Mouse (Mus musculus): ENCODE results near the gene Ermp1. TPM values are rescaled to one million over a fixed set of nuclear protein-coding genes. Genes with fewer than 3 reads are reported as not detected.

The Ermp1 gene
- total RNA-seq, 2 experiments from 2014 or later = 6.4 to 6.6 TPM

DNA sequence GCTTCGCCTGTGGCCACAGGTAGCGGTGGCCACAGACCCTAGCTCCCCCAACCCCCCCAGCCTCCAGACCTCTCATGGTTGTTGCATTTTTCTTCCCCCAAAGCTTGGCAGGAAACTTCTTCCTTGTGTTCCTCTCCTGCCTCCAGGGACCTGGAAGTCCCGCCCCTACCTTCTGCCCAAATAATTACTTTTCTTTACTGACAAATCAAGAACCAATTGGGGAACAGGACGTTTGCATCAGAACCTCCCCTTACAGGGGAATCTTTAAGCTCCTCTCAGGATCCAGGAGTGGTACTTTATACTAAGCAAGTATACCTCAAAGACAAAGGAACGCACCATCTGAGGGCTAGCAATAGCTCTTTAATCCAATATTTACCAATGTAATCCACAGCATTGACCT is 16.7 kb upstream of the Ermp1 start:
- DNase-seq = no peak
- intact Hi-C loops (cut with DNase I) = no loop called here

DNA sequence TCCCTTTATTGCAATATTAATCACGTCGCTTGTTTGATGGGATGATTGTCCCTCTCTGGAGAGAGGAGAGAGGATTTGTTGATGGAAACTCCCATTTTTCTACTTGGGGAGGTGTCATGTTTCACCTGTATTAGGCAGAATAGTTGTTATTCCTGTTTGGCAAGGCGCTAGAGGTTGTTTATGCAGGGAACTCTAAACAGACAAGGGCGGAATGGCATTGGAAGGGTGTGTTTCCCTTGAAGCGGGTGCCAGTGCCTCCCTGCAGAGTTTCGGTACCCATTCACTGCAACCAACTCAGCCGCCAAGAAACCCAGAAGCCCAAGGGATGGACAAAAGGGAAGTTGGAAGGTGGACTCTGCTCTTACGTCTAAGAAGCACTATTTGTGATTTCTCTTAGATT is 15.6 kb upstream of the Ermp1 start:
- intact Hi-C loops (cut with DNase I) = no loop called here
- DNase-seq = no peak

DNA sequence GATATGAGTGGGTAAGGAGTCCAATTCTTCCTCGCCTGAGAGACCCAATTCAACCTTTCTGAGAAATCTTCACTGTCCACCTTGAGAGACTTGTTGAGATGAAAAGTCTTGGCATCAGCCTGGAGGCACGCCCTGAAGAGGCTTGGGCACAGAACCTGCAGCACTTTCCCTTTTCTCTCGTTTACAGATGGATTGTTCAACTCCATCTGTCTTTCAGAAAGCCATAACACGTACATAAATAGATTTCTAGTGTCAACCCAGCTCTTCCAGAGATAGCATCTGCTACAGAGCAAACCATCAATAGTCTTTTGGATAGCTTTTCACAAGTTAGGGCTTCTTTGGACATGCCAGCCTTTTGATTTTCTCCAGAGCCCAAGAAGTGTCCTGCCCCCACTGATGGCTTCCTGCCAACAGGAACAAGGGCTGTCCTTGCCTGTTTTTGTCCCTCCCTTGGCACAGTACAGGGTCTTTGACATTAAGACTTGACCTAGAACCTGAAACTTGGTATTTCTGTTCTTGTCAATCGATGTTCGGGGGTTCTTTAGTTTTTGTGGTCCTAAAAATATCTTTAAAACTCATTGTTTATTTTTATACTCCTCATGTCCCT is 13.9 kb upstream of the Ermp1 start:
- no peak for DNase-seq

DNA sequence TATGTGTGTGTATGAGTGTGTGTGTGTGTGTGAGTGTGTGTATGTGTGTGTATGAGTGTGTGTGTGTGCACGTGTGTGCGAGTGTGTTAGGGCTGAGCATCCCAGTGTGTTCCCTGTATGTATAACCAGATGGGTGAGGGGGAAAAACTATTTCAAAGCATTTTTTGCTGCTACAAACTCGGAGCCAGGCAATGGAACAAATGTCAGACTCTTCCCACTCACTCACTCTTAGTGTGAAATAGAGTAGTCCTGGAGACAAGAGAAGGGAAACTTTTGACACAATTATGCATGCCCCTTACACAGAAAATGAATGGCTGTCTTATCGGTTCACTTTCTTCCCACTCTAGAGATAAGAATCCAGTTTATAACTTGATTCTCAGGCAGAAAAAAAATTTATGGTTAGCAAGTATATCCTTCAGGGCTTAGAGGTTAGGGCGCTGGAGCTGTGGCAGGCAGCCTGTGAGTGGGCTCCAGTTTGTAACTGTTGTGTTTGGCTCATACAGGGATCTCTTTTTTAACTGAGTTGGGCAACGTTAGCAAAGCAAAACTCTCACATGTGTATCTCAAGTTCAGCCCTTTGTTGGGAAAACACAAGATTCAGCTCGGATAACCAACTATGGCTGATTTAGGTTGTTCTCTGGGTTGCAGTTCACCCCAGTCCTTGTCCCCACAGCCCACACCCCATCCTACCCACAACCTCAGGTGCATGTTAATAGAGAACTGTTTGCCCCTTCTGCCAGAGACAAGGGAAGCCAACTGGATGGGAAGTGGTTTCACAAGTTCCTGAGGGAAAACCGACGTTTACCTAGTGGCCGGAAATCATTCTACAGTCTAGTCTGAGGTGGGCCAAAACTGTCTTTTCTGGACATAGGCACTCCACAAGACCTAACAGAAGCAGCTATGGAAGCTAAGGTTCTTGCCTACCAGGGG is 12.9 kb upstream of the Ermp1 start:
- intact Hi-C loops (cut with DNase I) = no loop called here
- DNase-seq = no peak

More for the DNA sequence above, 13.9 kb upstream of the Ermp1 start:
- intact Hi-C loops (cut with DNase I) = no loop called here

DNA sequence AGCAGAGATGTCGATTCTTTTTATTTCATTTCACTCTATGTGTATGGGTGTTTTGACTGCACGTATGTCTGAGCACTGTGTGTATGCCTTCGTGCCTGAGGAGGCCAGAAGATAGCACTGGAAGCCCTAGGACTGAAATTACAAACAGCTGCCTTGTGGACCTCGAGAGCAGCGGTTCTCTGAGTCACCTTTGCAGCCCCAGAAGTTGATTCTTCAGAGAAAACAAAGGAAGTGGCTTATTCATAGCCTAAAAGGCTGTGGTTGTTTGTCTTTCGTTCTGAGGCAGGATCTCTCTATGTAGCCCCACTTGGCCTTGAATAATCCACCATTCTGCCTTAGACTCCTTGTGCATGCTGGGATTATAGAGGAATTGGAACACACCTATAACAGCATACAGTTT is 11.5 kb upstream of the Ermp1 start:
- no peak for DNase-seq
- intact Hi-C loops (cut with DNase I) = no loop called here

DNA sequence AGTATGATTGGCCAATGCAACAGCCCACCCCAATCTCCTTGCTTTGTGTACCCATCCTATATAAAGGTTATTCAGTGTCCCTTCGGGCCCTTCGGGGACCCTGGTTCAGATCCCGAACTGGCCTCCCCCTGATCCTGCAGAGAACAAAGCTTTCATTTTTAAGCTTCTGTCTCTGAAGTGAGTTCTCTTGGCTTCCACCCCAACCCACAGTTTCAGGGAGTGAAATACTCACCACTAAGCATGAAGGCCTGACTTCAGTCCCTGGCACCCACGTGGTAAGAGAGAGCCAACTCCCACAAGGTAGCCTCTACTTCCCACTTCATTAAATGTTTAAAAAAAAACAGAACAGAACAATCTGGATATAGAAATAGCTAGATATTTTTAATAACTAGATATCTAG is 10.6 kb upstream of the Ermp1 start:
- intact Hi-C loops (cut with DNase I) = no loop called here
- no peak for DNase-seq

DNA sequence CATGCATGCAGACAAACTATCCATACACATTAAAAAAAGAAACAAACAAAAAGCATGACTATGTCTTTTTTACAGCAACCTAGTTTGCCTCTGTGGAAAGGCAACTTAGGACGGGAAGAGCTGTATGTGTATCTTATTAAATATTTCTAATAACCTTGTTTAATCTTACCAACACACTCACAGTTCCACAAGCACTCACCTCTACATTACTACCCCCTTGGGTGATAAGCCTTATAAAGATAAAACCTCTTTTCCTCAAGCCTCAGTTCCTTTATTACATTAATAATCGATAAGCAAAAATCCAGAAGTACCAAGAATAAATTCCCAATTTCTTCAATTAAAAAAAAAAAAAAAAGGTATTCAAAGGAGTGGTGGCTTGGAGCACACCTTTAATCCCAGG is 9.3 kb upstream of the Ermp1 start:
- intact Hi-C loops (cut with DNase I) = no loop called here
- no peak for DNase-seq

DNA sequence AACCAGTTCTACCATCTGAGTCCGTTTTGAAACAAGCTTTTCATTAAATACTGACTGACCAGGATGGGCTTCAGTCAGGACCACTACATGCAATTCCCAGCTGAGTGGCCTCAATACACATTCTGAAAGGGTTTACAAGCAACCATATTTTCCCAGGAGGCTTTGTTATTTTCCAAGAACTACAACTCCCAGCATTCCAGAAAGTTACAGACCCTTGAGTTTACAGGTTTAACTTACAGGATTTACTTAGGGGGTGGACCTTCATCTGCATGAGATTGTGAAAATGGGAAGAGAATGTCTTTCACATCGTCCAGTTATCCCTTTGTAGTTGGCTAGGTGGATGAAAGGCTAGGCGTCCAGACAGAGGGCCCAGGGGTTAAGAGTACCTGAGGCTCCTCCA is 8.8 kb upstream of the Ermp1 start:
- DNase-seq = no peak
- intact Hi-C loops (cut with DNase I) = no loop called here

DNA sequence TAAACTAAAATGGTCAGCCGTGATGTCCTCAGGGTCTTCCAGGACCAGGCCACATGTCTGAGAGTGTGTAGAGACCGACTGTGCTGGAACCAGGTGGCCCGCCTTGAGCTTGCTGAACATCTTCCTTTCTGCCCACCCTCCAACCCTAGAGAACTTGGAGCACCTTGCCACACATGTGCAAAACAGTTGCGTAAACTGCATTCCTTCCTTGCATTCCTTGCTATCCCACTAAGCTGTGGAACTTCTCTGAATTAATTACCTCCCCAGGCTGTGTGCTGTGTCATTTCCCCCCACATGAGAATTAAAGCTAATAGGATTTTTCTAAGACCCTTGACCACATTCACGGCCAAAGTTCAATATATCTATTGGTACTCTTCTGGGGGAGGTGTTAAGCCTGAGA is 8.4 kb upstream of the Ermp1 start:
- intact Hi-C loops (cut with DNase I) = no loop called here

DNA sequence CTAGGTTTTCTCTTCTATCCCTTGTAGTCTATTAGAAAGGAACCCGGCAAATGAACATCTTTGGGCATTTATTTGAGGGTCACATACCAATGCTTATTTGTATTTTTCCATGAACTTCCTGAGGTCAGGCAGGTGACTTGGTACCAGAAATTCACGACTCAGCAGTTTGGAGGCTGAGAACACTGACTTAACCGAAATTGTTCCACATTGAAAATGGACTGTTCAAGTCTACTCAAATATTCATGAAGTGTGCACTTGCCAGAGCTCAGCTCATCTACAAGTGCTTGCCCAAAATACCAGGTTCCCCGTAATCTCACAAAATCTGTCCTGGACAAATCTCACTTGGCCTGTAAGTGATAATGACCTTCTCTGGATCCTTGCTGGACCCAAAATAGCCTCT is 7.8 kb upstream of the Ermp1 start:
- DNase-seq = no peak
- intact Hi-C loops (cut with DNase I) = no loop called here

More for the DNA sequence above, 8.4 kb upstream of the Ermp1 start:
- DNase-seq = no peak

DNA sequence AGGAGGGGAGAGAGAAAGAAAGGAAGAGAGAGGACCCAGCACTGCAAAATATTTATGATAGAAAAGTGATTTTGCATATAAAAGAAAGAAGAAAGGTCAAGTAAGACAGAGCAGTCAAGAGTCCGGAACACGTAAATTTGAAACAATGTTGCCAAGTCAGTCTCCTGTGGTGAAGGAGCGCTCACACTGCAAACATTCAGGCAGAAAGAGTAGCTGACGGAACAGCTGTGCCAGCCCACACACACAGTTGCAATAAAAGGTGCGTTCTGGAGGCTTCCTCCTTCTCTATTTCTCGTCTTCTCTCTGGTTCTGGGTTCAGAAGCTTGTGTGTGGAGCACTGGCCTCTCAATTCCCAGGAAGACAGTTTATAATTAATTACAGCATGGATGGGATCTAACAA is 6.9 kb upstream of the Ermp1 start:
- intact Hi-C loops (cut with DNase I) = no loop called here
- no peak for DNase-seq

DNA sequence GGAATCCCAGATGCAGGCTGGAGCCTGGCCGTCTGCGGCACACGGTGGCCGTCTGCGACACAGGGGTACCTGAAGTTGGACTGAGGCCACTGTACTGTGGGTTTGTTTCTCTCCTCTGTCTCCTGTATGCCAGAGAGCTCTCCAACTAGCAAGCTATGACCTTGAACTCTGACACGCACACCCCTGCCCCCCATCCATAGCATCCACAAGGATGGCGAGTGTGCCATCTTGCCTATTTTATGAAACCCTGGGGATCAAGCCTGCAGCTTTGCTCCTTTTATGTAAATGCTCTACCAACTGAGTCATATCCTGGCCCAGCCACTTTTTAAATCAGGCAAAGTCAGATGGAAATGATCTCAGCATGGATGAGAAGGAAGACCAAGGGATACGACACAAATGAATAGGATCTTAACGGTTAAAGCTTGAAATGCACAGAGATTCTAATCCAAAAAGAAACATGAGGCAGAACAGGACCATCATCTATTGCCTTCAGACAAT is 5.6 kb upstream of the Ermp1 start:
- intact Hi-C loops (cut with DNase I) = no loop called here
- DNase-seq = no peak

DNA sequence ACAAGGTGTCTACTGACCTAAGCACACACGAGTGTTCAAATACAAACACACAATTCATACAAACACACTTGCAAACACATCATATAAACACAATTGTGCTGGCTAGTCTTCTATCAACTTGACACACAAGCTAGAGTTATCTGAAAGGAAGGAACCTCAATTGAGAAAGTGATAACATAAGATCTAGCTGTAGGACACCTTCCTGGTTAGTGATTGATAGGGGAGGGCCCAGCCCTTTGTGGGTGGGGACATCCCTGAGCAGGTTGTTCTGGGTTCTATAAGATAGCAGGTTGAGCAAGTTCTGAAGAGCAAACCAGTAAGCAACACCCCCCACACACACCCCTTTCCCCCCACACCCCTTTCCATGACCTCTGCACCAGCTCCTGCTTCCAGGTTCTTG is 1.5 kb upstream of the Ermp1 start:
- intact Hi-C loops (cut with DNase I) = no loop called here
- no peak for DNase-seq

DNA sequence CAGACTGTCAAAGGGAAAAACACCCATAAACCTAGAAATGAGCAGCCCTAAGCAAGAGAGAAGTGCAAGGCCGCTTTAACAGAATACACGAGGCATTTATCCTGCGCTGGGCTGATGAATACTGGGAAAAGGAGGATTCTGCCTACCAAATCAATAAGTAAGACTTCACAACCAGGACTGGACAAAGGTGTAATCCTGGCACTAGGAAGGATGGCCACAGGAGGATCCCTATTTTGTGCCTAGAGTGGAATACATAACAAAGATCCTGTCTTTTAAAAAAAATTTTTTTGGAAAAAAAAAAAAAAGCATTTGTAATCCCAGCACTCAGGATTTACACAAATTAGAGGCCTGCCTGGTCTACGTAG is 317 bp upstream of the Ermp1 start:
- intact Hi-C loops (cut with DNase I) = no loop called here
- DNase-seq = no peak

DNA sequence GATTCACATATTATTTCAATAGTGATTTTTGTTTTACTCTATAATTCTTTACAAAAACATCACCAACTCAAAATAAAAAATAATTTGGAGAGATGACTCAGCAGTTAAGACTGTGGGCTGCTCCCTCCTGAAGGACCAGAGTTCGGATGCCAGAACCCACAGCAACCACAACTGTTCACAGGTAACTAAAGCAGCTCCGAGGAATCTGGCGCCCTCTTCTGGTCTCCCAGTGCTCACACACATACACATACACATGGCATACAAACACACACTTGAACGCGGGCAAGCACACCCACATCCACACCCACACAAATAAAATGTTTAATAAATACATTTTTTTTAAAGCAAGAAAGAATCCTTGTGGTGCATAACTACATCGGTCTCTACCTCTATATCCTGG is 3.5 kb downstream of the Ermp1 start:
- intact Hi-C loops (cut with DNase I) = no loop called here
- no peak for DNase-seq

DNA sequence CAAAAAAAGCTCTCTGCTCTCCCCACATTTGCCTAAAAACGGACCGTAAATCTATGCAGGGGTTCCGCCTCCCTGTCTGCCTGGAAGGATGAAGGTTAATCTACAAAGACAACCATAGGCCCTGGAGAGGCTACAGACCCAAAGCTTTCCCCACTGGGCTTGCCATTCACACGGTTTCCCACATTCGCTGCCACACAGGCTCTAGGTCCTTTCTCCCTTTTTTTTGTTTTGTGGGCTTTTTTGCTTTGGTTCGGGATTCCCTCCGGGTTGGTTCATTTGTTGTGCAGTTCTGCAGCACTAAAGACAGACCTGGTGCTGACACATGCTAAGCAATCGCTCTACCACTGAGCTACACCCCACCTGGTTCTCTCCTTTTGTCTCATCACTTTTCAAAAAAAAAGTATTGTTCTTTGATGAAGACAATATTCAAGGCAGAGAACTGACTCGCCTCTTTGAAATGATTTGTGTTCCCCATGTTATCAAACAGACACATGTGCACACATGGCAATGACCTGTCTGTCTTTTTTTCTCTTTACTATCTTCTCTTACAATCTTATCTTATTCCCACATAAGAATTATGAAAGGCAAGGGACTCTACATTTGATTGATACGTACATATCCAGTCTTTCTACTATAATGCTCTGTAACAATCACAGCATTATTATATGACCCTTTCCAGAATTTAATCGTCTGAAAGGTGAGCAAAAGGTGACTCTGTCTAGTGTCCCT is 4.9 kb downstream of the Ermp1 start:
- DNase-seq = no peak
- intact Hi-C loops (cut with DNase I) = no loop called here

DNA sequence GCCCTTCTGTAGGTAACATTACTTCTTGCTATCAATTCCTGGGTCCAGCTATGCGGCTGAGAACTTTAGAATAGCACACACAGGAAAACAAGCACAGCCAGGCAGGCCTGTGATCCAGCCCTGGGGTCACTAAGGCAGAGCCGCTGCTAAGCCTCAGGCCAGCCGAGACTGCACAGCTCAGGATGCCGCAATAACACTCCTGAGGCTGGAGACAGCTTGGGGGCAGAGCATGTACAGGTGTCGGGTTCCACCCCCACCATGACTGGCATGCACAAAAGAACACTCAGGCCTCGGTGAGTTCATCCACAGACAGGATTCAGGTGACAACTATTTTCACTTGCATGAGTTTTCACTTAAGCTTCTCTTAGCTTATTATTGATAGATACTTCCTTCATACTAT is 6.0 kb downstream of the Ermp1 start:
- no peak for DNase-seq
- intact Hi-C loops (cut with DNase I) = no loop called here

DNA sequence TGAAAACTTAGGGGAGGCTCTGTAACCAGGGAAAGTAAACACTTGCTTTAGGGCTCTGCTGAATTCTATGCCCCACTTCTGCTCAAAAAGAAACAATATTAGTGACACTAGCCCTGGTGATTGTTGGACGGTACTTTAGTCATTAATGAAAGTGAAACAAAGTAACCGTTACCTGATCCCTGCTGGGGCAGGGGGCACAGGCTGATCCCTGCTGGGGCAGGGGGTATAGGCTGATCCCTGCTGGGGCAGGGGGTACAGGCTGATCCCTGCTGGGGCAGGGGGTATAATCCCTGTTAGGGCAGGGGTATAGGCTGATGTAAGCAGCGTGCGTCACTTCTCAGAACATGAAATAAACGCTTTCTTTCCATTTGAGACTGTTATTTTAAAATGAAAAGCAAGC is 6.7 kb downstream of the Ermp1 start:
- intact Hi-C loops (cut with DNase I) = no loop called here
- no peak for DNase-seq

DNA sequence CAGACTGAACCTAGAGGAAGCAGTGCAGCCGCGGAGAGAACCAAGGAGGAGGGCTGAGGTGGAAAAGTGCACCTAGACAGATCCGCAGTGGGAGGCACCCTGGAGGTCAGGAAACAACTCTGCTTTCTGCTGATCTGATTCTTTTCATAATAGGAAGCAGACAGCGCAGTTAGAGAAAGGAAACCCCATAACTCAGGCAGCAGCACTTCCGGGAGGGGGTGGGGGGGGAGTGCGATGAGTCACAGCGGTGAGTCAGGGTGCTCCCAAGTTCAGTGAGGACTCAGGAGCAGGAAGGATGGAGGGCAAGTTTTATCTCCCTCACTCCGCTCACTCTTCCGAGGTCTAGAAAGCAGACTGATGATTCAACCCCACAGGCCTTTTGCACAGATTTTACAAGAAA is 7.2 kb downstream of the Ermp1 start:
- intact Hi-C loops (cut with DNase I) = no loop called here
- no peak for DNase-seq

DNA sequence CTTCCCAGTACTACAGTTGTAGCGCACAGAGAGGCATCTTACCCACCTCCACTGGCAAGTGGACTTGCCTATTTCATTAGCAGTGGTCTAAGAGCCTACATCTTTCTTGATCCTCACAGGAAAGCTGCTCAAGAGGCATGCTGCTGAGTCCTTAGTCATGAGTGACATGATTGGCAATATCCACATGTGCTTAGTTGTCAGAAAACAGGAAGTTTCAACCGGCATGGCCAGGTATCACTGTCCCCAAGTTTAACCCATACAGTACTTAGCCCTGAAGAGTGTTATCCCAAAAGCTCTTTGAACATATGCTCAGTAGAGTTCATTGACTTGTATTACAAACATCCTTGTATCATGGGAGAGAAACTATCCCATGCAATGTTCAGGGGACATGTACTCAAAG is 36.1 kb downstream of the Ermp1 start:
- no peak for DNase-seq
- intact Hi-C loops (cut with DNase I) = no loop called here

DNA sequence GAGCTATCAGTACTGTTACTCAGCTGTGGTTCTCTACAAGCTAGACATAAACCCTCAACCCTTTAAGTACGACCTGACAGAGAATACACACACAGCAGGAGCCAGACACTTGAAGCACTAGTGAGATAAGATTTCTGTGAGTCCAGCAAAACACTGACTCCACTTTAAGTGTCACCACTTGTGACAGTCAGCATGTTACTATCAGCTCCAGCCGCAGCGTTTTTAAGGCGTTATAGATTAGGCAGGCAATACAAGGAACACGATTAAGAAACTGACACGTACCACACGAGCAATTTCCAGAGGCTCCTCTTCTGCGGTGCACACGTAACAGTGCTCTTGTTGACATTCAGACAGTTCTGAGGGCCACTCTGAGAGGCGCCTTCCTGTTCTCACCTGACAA is 37.3 kb downstream of the Ermp1 start:
- intact Hi-C loops (cut with DNase I) = no loop called here
- no peak for DNase-seq

DNA sequence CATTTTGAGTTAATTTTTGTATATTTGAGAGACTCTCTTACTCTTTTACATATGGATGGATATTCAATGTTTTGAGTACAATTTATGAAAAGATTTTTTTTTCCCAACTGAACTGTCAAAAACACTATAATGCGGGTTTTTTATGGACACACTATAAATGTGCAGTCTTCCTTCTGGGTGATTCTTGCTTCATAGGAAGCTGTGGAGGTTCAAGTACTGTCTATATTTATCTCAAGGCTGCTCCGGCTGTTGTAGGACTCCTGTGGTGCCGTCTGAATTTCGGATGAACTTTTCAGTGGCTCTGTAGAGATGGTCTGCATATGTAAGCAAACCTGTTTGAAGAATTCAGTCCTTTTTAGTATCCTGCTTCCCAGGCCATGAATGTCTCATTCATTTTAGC is 40.0 kb downstream of the Ermp1 start:
- no peak for DNase-seq
- intact Hi-C loops (cut with DNase I) = no loop called here
